Mouse (Mus musculus): Measurements from ENCODE around the gene Baiap2l1. TPM values are rescaled to one million over a fixed set of nuclear protein-coding genes. Genes with fewer than 3 reads are reported as not detected.

Gene Baiap2l1
- total RNA-seq, 2 experiments from 2014 or later = not detected

DNA sequence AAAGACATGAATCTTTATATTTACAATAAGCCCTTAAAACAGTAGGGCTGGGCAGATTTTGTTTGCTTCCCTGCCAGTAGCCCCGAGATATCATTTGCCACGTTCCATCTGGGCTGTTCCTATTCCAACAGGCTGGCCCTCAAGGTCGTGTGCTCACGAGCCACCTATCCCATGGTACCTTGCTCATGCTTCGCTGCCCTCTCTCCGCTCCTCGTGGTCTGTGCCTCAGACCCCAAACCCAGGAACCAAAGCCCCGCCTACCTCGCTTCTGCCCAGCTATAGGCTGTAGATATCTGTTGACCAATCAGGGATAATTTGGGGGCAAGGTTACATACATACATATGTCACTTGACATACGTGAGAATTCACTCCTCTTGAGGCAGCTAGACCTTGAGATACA lies 110.6 kb downstream of the Baiap2l1 start:
- no peak for ATAC-seq (replicated peaks; ENCODE audit: low FRiP score, low TSS enrichment, poor library complexity, severe bottlenecking)

DNA sequence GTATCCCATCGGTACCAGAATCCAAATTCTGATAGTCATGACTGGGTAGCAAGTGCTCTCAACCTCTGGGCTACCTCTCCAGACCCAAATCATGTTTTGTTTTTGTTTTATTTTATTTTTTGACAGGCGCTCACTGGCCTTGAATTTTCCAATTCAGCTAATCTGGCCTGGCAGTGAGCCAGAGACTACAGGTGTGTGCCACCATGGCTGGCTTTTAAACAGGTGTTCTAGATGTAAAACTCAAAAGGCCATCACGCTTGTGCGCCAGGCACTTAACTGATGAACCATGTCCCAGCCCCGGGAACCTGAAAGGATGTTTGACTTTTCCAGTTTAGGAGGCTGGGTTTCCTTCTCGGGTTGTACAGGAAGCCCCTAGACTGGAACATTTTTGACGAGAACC lies 111.2 kb downstream of the Baiap2l1 start:
- ATAC-seq (replicated peaks; ENCODE audit: low FRiP score, low TSS enrichment, poor library complexity, severe bottlenecking) = no peak

DNA sequence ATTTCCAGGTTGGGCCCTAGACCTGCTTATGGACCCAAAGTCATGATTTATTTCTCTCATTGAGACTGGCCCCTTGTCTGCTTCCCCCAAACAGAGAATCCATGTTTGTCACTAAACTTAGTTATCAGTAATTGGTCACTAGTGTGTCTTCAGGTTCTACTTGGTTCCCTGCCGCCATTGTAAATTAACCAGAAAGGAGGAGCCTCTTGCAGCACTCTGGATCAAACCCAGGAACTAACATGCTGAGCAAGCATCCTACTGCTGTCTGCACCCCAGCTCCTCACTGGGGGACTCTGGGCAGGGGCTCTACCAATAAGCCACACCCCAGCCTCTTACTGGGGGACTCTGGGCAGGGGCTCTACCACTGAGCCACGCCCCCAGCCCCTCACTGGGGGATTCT lies 112.3 kb downstream of the Baiap2l1 start:
- no peak for ATAC-seq (replicated peaks; ENCODE audit: low FRiP score, low TSS enrichment, poor library complexity, severe bottlenecking)

GRCm38 (mm10) chr5:144243901-144244487 lies 113.9 kb downstream of the Baiap2l1 start, which contains the start of gene Bri3:
Gene Bri3, plus strand, starts transcription at chr5:144244437.
- no peak for ATAC-seq (replicated peaks; ENCODE audit: low FRiP score, low TSS enrichment, poor library complexity, severe bottlenecking)

GRCm38 (mm10) chr5:144238969-144239368 lies 118.9 kb downstream of the Baiap2l1 start:
- ATAC-seq (replicated peaks; ENCODE audit: low FRiP score, low TSS enrichment, poor library complexity, severe bottlenecking) = no peak

- ATAC-seq (replicated peaks; ENCODE audit: low FRiP score, low TSS enrichment, poor library complexity, severe bottlenecking) = no peak
Observed at GRCm38 (mm10) chr5:144234714-144235113, 123.2 kb downstream of the Baiap2l1 start.

- no peak for ATAC-seq (replicated peaks; ENCODE audit: low FRiP score, low TSS enrichment, poor library complexity, severe bottlenecking)
Observed at GRCm38 (mm10) chr5:144234222-144234621, 123.7 kb downstream of the Baiap2l1 start.

- ATAC-seq (replicated peaks; ENCODE audit: low FRiP score, low TSS enrichment, poor library complexity, severe bottlenecking) = 0 out of 2 replicates have a peak, but pooled peaks have one; percentile 35
Observed at GRCm38 (mm10) chr5:144232531-144232930, 125.4 kb downstream of the Baiap2l1 start.

DNA sequence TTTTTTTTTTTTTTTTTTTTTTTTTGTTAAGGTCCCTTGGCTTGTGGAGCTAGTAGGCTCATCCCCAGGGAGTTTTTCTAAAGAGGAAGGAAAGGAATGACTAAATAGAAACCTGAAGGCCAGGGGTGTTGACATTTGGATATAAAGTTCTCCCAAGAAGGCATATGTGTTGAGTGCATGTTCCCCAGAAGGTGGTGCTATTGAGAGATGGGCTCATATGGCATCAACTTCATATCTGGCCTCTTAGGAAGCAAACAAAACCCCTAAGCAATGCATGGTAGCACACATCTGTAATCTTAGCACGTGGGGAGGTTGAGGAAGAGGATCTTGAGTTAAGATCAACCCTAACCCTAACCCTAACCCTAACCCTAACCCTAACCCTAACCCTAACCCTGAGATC lies 126.5 kb downstream of the Baiap2l1 start:
- ATAC-seq (replicated peaks; ENCODE audit: low FRiP score, low TSS enrichment, poor library complexity, severe bottlenecking) = peak; percentile 55; the same call in 1 of the 2 replicates

DNA sequence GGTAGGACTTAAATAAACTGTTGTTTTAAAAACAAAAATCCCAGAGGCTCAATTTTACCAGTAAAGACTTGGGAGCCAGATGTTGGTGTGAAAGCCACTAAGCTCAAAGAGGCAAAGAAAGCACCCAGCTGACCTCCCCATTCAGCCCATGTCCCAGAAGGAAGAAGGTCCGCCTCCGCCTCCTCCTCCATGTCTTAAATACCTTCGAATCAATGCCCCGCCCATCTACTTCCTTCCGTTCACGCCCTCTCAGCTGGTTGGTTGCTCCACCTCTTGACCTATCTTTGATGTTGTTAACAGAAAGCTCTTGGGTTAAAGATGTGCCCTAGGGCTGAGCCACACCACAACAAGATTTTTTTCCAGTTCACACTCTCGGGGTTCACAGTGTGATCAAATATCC lies 127.7 kb downstream of the Baiap2l1 start:
- no peak for ATAC-seq (replicated peaks; ENCODE audit: low FRiP score, low TSS enrichment, poor library complexity, severe bottlenecking)

DNA sequence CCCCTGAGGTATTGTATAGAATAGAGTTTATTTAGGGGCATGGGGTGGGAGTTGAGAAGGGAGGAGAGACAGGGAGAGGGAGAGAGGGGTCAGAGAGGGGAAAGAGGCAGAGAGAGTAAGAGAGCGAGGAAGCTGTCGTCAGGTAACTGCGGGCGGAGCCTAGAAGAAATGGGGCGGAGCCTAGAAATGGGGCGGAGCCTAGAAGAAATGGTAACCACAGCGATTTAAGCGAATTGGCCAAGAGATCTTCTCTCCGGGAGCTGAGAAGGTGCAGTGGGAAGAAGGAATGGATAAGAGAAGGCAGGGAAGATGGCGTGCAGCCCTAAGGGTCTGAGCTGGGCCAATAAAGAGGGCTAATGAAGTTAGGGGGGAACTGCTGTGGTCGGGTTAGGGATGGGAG lies 131.7 kb downstream of the Baiap2l1 start:
- no peak for ATAC-seq (replicated peaks; ENCODE audit: low FRiP score, low TSS enrichment, poor library complexity, severe bottlenecking)

- no peak; the same call in 1 of the 2 replicates for ATAC-seq (replicated peaks; ENCODE audit: low FRiP score, low TSS enrichment, poor library complexity, severe bottlenecking)
Observed at GRCm38 (mm10) chr5:144223899-144224816, 133.8 kb downstream of the Baiap2l1 start.

DNA sequence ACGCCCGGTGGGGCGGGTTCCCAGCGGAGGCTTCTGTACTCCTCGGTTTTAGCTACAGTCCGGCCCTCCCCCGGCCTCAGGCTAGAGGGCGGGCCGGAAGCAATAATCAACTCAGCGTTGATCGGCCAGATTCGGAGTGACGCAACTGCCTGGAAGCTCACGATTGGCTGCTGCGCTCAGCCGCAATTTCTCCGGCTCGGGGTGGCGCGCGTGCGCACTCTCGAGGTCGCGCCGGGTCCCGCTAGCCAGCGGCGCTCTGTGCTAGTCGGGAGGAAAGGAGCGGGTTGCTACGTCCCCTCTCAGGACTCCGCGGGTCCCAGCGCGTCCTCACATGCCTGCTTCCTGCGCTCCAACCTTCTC lies 134.4 kb downstream of the Baiap2l1 start, which contains the start of gene Tecpr1:
Gene Tecpr1, minus strand, starts transcription at position 113 of the 360 bp plus-strand sequence.
- ATAC-seq (replicated peaks; ENCODE audit: low FRiP score, low TSS enrichment, poor library complexity, severe bottlenecking) = peak; percentile 98

DNA sequence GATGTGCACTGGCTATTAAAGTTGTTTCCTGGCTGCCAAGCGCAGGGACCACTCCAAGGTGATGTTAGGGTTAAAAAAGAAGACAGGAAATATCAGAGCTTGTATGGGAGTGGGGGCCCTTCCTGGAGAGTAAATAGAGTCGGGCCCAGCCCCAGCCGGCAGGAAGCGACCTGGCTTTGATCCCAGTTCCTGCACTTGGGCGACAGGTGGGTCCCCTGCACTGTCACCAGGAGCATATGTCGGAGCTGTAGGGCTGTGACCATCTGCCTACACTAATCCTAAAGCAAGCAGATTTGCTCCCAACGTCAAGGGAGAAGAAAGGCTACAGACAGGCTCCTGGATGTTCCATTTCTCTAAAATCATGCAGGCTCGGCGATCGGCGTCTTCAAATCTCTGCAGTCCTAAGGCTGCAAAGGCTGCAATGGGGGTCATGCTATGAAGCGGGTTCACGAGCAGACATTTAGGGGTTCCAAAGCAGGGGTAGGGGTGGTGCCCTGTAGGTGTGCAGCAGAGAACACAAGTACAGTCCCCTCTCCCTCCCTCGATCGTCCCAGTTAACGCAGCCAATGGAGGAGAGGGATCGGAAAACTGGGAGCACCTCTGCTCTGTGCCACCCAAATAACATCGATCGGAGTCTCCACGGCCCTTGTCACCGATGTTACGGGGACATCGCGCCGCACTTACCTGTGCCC lies 135.0 kb downstream of the Baiap2l1 start:
- ATAC-seq (replicated peaks; ENCODE audit: low FRiP score, low TSS enrichment, poor library complexity, severe bottlenecking) = peak; percentile 21

DNA sequence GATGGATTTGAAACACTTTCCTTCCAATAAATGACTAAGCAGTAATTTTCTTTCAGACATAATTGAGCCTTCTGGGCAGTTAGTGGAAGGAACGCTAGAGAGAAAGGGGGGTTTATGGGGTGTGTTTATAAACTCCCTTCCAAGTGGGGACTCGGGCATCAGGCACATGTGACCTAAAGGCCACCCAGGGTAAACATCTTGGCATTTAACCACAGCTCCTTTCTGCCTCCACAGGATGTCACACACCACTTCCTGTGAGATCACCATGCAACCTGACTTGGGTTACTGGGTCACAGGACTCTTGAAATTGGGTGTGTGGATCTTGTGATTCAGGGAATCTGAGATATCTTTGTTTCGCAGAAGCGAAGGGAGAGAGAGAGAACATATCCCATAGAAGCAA lies 136.6 kb downstream of the Baiap2l1 start:
- no peak for ATAC-seq (replicated peaks; ENCODE audit: low FRiP score, low TSS enrichment, poor library complexity, severe bottlenecking)

DNA sequence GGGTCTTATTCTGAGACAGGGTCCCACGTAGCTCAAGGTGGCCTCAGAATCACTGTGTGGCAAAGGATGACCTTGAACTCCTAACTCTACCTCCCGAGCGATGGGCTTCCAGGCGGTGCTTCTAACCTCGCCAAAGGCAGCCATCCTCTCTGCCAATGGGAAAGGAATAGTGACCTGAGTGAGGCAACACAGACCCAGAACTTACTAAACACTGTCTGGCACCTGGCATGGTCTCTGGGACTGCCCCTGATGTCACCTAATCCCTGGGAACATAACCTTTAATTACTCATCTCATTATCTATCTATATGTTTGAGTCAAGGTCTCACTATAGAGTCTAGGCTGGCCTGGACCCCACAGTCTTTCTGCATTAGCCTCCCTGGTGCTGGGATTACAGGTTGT lies 138.0 kb downstream of the Baiap2l1 start:
- ATAC-seq (replicated peaks; ENCODE audit: low FRiP score, low TSS enrichment, poor library complexity, severe bottlenecking) = no peak

GRCm38 (mm10) chr5:144219306-144219705 lies 138.6 kb downstream of the Baiap2l1 start:
- ATAC-seq (replicated peaks; ENCODE audit: low FRiP score, low TSS enrichment, poor library complexity, severe bottlenecking) = no peak

GRCm38 (mm10) chr5:144218061-144218460 lies 139.9 kb downstream of the Baiap2l1 start:
- no peak for ATAC-seq (replicated peaks; ENCODE audit: low FRiP score, low TSS enrichment, poor library complexity, severe bottlenecking)

- ATAC-seq (replicated peaks; ENCODE audit: low FRiP score, low TSS enrichment, poor library complexity, severe bottlenecking) = no peak
Observed at GRCm38 (mm10) chr5:144215992-144216391, 141.9 kb downstream of the Baiap2l1 start.
